Mouse (Mus musculus): ENCODE results near the gene Lrrd1. TPM values are rescaled to one million over a fixed set of nuclear protein-coding genes. Genes with fewer than 3 reads are reported as not detected.

Lrrd1 gene
- polyA plus RNA-seq (2012; rRNA removed), result 0.01 TPM in 2 replicates

DNA sequence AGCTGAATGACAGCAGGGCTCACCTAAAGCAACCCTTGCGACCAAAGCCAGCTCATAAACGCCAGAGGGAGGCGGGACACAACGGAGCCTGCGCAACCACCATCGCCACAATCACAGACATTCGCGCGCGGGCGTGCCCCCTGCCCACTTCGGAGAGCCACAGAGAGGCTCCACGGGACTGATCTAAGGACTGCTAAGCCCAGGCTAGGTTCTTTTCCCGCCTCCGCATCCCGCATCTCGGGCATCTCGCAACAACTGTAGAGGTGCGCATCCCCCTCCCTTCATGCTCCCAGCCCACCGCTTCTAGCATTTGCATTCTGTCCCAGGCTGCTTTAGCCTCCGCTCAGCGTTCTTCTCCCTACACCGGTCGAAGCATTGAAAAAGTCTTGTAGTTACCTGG lies at the start of gene Lrrd1:
Lrrd1 (plus strand) TSS at position 148 of the 400 bp plus-strand sequence.

DNA sequence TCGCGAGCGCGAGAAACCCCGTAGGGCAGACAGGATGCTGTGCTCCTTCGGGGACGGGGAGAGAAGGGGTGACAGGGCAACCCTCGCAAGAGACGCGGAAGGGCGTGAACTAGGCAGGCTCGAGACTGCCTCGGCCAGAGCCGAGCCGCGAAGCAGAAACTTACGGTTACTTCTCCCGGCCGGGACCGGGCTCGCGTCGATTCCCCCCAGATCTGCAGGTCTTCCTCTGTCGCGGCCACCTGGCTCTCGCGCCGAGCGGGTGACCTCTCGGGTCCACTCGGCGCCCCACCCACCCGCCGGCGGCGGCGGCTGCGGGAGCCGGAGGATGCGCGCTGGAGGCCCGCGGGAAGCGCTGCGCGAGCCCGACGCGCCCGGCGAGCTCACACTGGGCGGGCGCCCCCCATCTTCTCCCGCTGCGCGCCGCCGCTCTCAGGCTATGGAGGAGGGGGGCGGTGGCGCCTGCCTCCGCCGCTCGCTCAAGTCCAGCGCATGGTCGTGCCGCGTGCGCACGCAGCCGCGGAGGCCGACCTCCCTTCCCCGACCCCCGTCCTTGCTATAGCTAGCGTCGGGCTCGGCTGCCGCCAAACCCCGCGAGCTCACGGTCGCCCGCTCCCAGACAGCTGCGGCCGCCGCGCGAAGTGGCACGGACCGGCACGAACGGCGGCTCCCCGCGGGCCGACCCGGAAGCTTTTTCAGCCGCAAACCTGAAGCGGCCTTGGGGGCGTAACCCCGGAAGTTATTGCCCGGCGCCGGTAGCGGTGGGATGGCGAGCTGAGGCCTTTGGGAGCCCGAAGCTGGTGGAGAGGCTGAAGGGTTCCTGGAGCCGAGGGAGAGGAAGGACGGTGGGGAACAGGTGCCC lies 42.3 kb upstream of the Lrrd1 start, which contains the start of the genes Ankib1 and Krit1:
Ankib1 (minus strand) TSS at position 493 of the 859 bp plus-strand sequence.
Krit1 (plus strand) TSS at position 752 of the 859 bp plus-strand sequence.

GRCm38 (mm10) chr5:3893459-3894293 lies 48.7 kb downstream of the Lrrd1 start, which contains the start of gene Mterf1a:
Gene Mterf1a, minus strand, starts transcription at chr5:3893933.

Other genes starting within 250 kb of the Lrrd1 start
- gene Pex1, start 249.1 kb upstream of the Lrrd1 start, polyA plus RNA-seq (2012; rRNA removed), result 7.5 and 7.6 TPM in 2 replicates
- 3.1 and 4.1 TPM in 2 replicates for gene Rbm48, start 248.6 kb upstream of the Lrrd1 start, polyA plus RNA-seq (2012; rRNA removed)
- not detected in 2 replicates for gene Tmbim7, start 194.0 kb upstream of the Lrrd1 start, polyA plus RNA-seq (2012; rRNA removed)
- gene Gatad1, start 188.0 kb upstream of the Lrrd1 start, polyA plus RNA-seq (2012; rRNA removed), result 24.6 and 25.6 TPM in 2 replicates
- gene Ankib1, start 42.2 kb upstream of the Lrrd1 start, polyA plus RNA-seq (2012; rRNA removed), result 2.8 and 2.9 TPM in 2 replicates
- 10.2 and 10.3 TPM in 2 replicates for gene Krit1, start 42.0 kb upstream of the Lrrd1 start, polyA plus RNA-seq (2012; rRNA removed)
- gene Mterf1a, start 48.8 kb downstream of the Lrrd1 start, polyA plus RNA-seq (2012; rRNA removed), result 2.1 and 2.3 TPM in 2 replicates
- gene Akap9, start 82.9 kb downstream of the Lrrd1 start, polyA plus RNA-seq (2012; rRNA removed), result 7.4 and 9.1 TPM in 2 replicates

All from liver, embryonic 18 days (tissue).